Comparison of ENCODE assay signal across 7 mouse cellular contexts in genomic region chr3:96182382-96182776, GRCm38 (mm10). TPM values are rescaled to one million over a fixed set of nuclear protein-coding genes. Genes with fewer than 3 reads are reported as not detected.
DNase-seq lines count a peak whose midpoint lies in the region; ATAC-seq and TF ChIP-seq lines count a peak whose summit lies in the region.

No protein-coding gene starts in this region.

- H3K4me3 ChIP-seq in kidney, postnatal 0 days (replicated peaks; ENCODE audit: low read depth, low read length) = no peak overlapping the region
- H3K4me3 ChIP-seq in embryonic facial prominence, embryonic 11.5 days (ENCODE audit: low read depth, low read length) = no peak overlapping the region
- peak overlapping the region; percentile 64 for H3K4me3 ChIP-seq in heart, embryonic 16.5 days (ENCODE audit: low read length)
- peak overlapping the region; percentile 62 for H3K4me3 ChIP-seq in midbrain, postnatal 0 days (ENCODE audit: low read depth, low read length)

- peaks cover 9% of the 10 kb centered on the region for H3K36me3 ChIP-seq in kidney, postnatal 0 days (ENCODE audit: insufficient read depth, low read length)
- H3K36me3 ChIP-seq in embryonic facial prominence, embryonic 11.5 days (replicated peaks; ENCODE audit: control insufficient read depth, insufficient read depth, low read depth, low read length) = no peaks in the 10 kb centered on the region; the same call in 1 of the 2 replicates
- peaks cover 14% of the 10 kb centered on the region for H3K36me3 ChIP-seq in heart, embryonic 16.5 days (ENCODE audit: control insufficient read depth, insufficient read depth)
- peaks cover 13% of the 10 kb centered on the region; the same call in 1 of the 2 replicates for H3K36me3 ChIP-seq in midbrain, postnatal 0 days (ENCODE audit: insufficient read depth, low read length)

- peak overlapping the region; percentile 15; the same call in 1 of the 2 replicates for H3K27ac ChIP-seq in kidney, postnatal 0 days
- no peak overlapping the region for H3K27ac ChIP-seq in embryonic facial prominence, embryonic 11.5 days (replicated peaks; ENCODE audit: low read depth, low read length)
- peak overlapping the region; percentile 89 for H3K27ac ChIP-seq in heart, embryonic 16.5 days (ENCODE audit: low read length)
- peak overlapping the region; percentile 90 for H3K27ac ChIP-seq in midbrain, postnatal 0 days (ENCODE audit: low read depth, low read length)

- no peaks in the 10 kb centered on the region for H3K9me3 ChIP-seq in kidney, postnatal 0 days (replicated peaks; ENCODE audit: low read length)
- H3K9me3 ChIP-seq in embryonic facial prominence, embryonic 11.5 days (replicated peaks; ENCODE audit: control insufficient read depth, low read length) = no peaks in the 10 kb centered on the region
- H3K9me3 ChIP-seq in heart, embryonic 16.5 days (replicated peaks; ENCODE audit: control insufficient read depth, low read length) = no peaks in the 10 kb centered on the region
- no peaks in the 10 kb centered on the region for H3K9me3 ChIP-seq in midbrain, postnatal 0 days (ENCODE audit: low read length)

- H3K4me2 ChIP-seq in kidney, postnatal 0 days (ENCODE audit: low read length) = peak overlapping the region; percentile 82
- no peak overlapping the region for H3K4me2 ChIP-seq in embryonic facial prominence, embryonic 11.5 days (ENCODE audit: low read depth, low read length)
- peak overlapping the region; percentile 78 for H3K4me2 ChIP-seq in heart, embryonic 16.5 days (ENCODE audit: low read depth, low read length)
- H3K4me2 ChIP-seq in midbrain, postnatal 0 days (ENCODE audit: low read depth, low read length, poor library complexity, severe bottlenecking) = peak overlapping the region; percentile 63

- peaks cover 15% of the 10 kb centered on the region; the same call in 1 of the 2 replicates for H3K4me1 ChIP-seq in kidney, postnatal 0 days (replicated peaks; ENCODE audit: insufficient read depth, low read length)
- H3K4me1 ChIP-seq in embryonic facial prominence, embryonic 11.5 days (ENCODE audit: control insufficient read depth, insufficient read depth, low read length) = no peaks in the 10 kb centered on the region
- H3K4me1 ChIP-seq in heart, embryonic 16.5 days (ENCODE audit: control insufficient read depth, insufficient read depth, low read length) = peaks cover 12% of the 10 kb centered on the region
- peaks cover 8% of the 10 kb centered on the region; the same call in 1 of the 2 replicates for H3K4me1 ChIP-seq in midbrain, postnatal 0 days (ENCODE audit: insufficient read depth, low read length)

- DNase-seq in kidney, postnatal 0 days (ENCODE audit: low spot score) = peak; percentile 41
- DNase-seq in kidney, postnatal 4 days = no peak
- DNase-seq in embryonic facial prominence, embryonic 11.5 days (ENCODE audit: low spot score) = no peak
- DNase-seq in midbrain, postnatal 0 days (ENCODE audit: low spot score) = no peak
- DNase-seq in testis, postnatal 10 days (ENCODE audit: low spot score) = no peak
- no peak for DNase-seq in thymus, postnatal 25 days

- no peak overlapping the region for H3K9ac ChIP-seq in kidney, postnatal 0 days (ENCODE audit: low read depth, low read length)
- 0 out of 2 replicates have a peak overlapping the region, but pooled peaks have one; percentile 11 for H3K9ac ChIP-seq in embryonic facial prominence, embryonic 11.5 days (replicated peaks; ENCODE audit: low read length)
- H3K9ac ChIP-seq in heart, embryonic 16.5 days (ENCODE audit: low read length) = peak overlapping the region; percentile 79
- H3K9ac ChIP-seq in midbrain, postnatal 0 days (replicated peaks; ENCODE audit: low read length, poor library complexity, severe bottlenecking) = peak overlapping the region; percentile 85

- ATAC-seq in kidney, postnatal 0 days (replicated peaks; ENCODE audit: low FRiP score, low read depth) = no peak
- ATAC-seq in embryonic facial prominence, embryonic 11.5 days (replicated peaks; ENCODE audit: insufficient number of reproducible peaks, low FRiP score, low TSS enrichment, low read depth) = no peak
- peak; percentile 59 for ATAC-seq in heart, embryonic 16.5 days (replicated peaks; ENCODE audit: extremely low read depth, insufficient read depth, low FRiP score)
- no peak for ATAC-seq in midbrain, postnatal 0 days (ENCODE audit: low FRiP score)

- no peak for TF ChIP-seq CTCF in kidney, postnatal 0 days (IDR thresholded peaks at IDR 0.05; ENCODE audit: low read depth)
- TF ChIP-seq CTCF in midbrain, postnatal 0 days (IDR thresholded peaks at IDR 0.05) = no peak

- no peaks in the 10 kb centered on the region for H3K27me3 ChIP-seq in kidney, postnatal 0 days (ENCODE audit: insufficient read depth, low read length)
- no peaks in the 10 kb centered on the region; the same call in 1 of the 2 replicates for H3K27me3 ChIP-seq in embryonic facial prominence, embryonic 11.5 days (ENCODE audit: control insufficient read depth, insufficient read depth, low read length)
- no peaks in the 10 kb centered on the region for H3K27me3 ChIP-seq in heart, embryonic 16.5 days (ENCODE audit: control insufficient read depth, insufficient read depth, low read length)
- no peaks in the 10 kb centered on the region for H3K27me3 ChIP-seq in midbrain, postnatal 0 days (ENCODE audit: insufficient read depth, low read length)

- WGBS in kidney, postnatal 0 days = 12% methylated on average over 4 of the region's 4 CpGs
- 20% methylated on average over 4 of the region's 4 CpGs for WGBS in embryonic facial prominence, embryonic 11.5 days
- WGBS in heart, embryonic 16.5 days = 11% methylated on average over 4 of the region's 4 CpGs
- 21% methylated on average over 4 of the region's 4 CpGs for WGBS in midbrain, postnatal 0 days

RNA-seq across cellular contexts. Expression of gene Sv2a, which starts 1.4 kb away (rescaled TPM):
- polyA plus RNA-seq in kidney, postnatal 0 days (2015; fragmentation: Nextera tagmentation; extraction: Ambion mirVana) = 9.4 and 12.2 TPM in 2 replicates
- polyA plus RNA-seq in embryonic facial prominence, embryonic 11.5 days (2014; fragmentation: Nextera tagmentation; extraction: Ambion mirVana) = 4.3 and 4.8 TPM in 2 replicates
- 11.6 and 13.9 TPM in 2 replicates for polyA plus RNA-seq in heart, embryonic 16.5 days (2015; fragmentation: Nextera tagmentation; extraction: Ambion mirVana)
- 157 and 160 TPM in 2 replicates for total RNA-seq in midbrain, postnatal 0 days (2014; rRNA removed)
- 167 and 176 TPM in 2 replicates for polyA plus RNA-seq in midbrain, postnatal 0 days (2015; fragmentation: Nextera tagmentation; extraction: Ambion mirVana)

RNA-seq across cellular contexts. Expression of gene Sf3b4, which starts 10.2 kb away (rescaled TPM):
- polyA plus RNA-seq in kidney, postnatal 0 days (2015; fragmentation: Nextera tagmentation; extraction: Ambion mirVana) = 128 and 138 TPM in 2 replicates
- polyA plus RNA-seq in embryonic facial prominence, embryonic 11.5 days (2014; fragmentation: Nextera tagmentation; extraction: Ambion mirVana) = 212 and 232 TPM in 2 replicates
- 91.8 and 92.8 TPM in 2 replicates for polyA plus RNA-seq in heart, embryonic 16.5 days (2015; fragmentation: Nextera tagmentation; extraction: Ambion mirVana)
- 70.3 and 79.1 TPM in 2 replicates for total RNA-seq in midbrain, postnatal 0 days (2014; rRNA removed)
- polyA plus RNA-seq in midbrain, postnatal 0 days (2015; fragmentation: Nextera tagmentation; extraction: Ambion mirVana) = 156 and 158 TPM in 2 replicates

RNA-seq across cellular contexts. Expression of gene Mtmr11, which starts 20.6 kb away (rescaled TPM):
- polyA plus RNA-seq in kidney, postnatal 0 days (2015; fragmentation: Nextera tagmentation; extraction: Ambion mirVana) = 27.1 and 35.0 TPM in 2 replicates
- polyA plus RNA-seq in embryonic facial prominence, embryonic 11.5 days (2014; fragmentation: Nextera tagmentation; extraction: Ambion mirVana) = 25.0 and 28.4 TPM in 2 replicates
- 8.7 and 9.4 TPM in 2 replicates for polyA plus RNA-seq in heart, embryonic 16.5 days (2015; fragmentation: Nextera tagmentation; extraction: Ambion mirVana)
- total RNA-seq in midbrain, postnatal 0 days (2014; rRNA removed) = 15.5 and 22.3 TPM in 2 replicates
- polyA plus RNA-seq in midbrain, postnatal 0 days (2015; fragmentation: Nextera tagmentation; extraction: Ambion mirVana) = 8.4 and 9.4 TPM in 2 replicates

RNA-seq across cellular contexts. Expression of gene Bola1, which starts 37.1 kb away (rescaled TPM):
- polyA plus RNA-seq in kidney, postnatal 0 days (2015; fragmentation: Nextera tagmentation; extraction: Ambion mirVana) = 66.4 and 70.5 TPM in 2 replicates
- polyA plus RNA-seq in embryonic facial prominence, embryonic 11.5 days (2014; fragmentation: Nextera tagmentation; extraction: Ambion mirVana) = 59.4 and 61.9 TPM in 2 replicates
- polyA plus RNA-seq in heart, embryonic 16.5 days (2015; fragmentation: Nextera tagmentation; extraction: Ambion mirVana) = 40.0 and 43.5 TPM in 2 replicates
- 29.5 and 36.8 TPM in 2 replicates for total RNA-seq in midbrain, postnatal 0 days (2014; rRNA removed)
- 54.6 and 58.1 TPM in 2 replicates for polyA plus RNA-seq in midbrain, postnatal 0 days (2015; fragmentation: Nextera tagmentation; extraction: Ambion mirVana)

RNA-seq across cellular contexts. Expression of gene Hist2h2ab, which starts 37.3 kb away (rescaled TPM):
- not detected in 2 replicates for polyA plus RNA-seq in kidney, postnatal 0 days (2015; fragmentation: Nextera tagmentation; extraction: Ambion mirVana)
- polyA plus RNA-seq in embryonic facial prominence, embryonic 11.5 days (2014; fragmentation: Nextera tagmentation; extraction: Ambion mirVana) = 1.5 TPM in 1 of 2 replicates, not detected in the other
- polyA plus RNA-seq in heart, embryonic 16.5 days (2015; fragmentation: Nextera tagmentation; extraction: Ambion mirVana) = not detected in 2 replicates
- total RNA-seq in midbrain, postnatal 0 days (2014; rRNA removed) = 134 and 144 TPM in 2 replicates
- 1.1 TPM in 1 of 2 replicates, not detected in the other for polyA plus RNA-seq in midbrain, postnatal 0 days (2015; fragmentation: Nextera tagmentation; extraction: Ambion mirVana)

Comparison
In these comparisons a context has a peak if more than half of its experiments do, and no peak if none do; other contexts are left out.
1. H3K4me3 ChIP-seq: peak in heart, embryonic 16.5 days (single experiment) and midbrain, postnatal 0 days (single experiment); none in kidney, postnatal 0 days (single experiment) and embryonic facial prominence, embryonic 11.5 days (single experiment).
2. RNA of gene Sv2a, which starts 1.4 kb away (polyA plus RNA-seq): 167 to 176 TPM in midbrain, postnatal 0 days; 9.4 to 12.2 TPM in kidney, postnatal 0 days, 11.6 to 13.9 TPM in heart, embryonic 16.5 days and 4.3 to 4.8 TPM in embryonic facial prominence, embryonic 11.5 days; every median in the first group is over 10 times any median in the second.